Mouse (Mus musculus) liver, adult 2 months (tissue): ENCODE results near the gene Rbp4. TPM values are rescaled to one million over a fixed set of nuclear protein-coding genes. Genes with fewer than 3 reads are reported as not detected.

Source experiments
- DNase-seq: peaks from one replicate; pipeline ENCODE4 v3.0.0-alpha.2; 2011; ENCODE audit warnings: low read depth, low spot score; ENCODE audit errors: extremely low read depth
- H3K27ac ChIP-seq: fragments of 200-500 bp; replicated peaks from 2 replicates; pipeline ENCODE4 v1.5.1; 2012; ENCODE audit warnings: low read depth, mild to moderate bottlenecking, control low read depth, inconsistent platforms, low read length; ENCODE audit not compliant: insufficient read depth
- H3K27me3 ChIP-seq: fragments of 200-500 bp; 2 replicates; pipeline ENCODE4 v1.6.1; 2012; ENCODE audit warnings: mild to moderate bottlenecking, moderate library complexity, low read length, inconsistent platforms; ENCODE audit not compliant: control insufficient read depth, insufficient read depth
- H3K36me3 ChIP-seq: fragments of 200-500 bp; 2 replicates; pipeline ENCODE4 v1.6.1; 2012; ENCODE audit warnings: low read length, inconsistent platforms; ENCODE audit not compliant: control insufficient read depth, insufficient read depth
- H3K4me1 ChIP-seq: fragments of 200-500 bp; 2 replicates; pipeline ENCODE4 v1.6.1; 2011; ENCODE audit warnings: low read length; ENCODE audit not compliant: control insufficient read depth, insufficient read depth
- H3K4me3 ChIP-seq: fragments of 200-500 bp; 2 replicates; pipeline ENCODE4 v1.5.1; 2011; ENCODE audit warnings: low read depth, mild to moderate bottlenecking, control low read depth, low read length, moderate library complexity; ENCODE audit not compliant: insufficient read depth
- H3K79me2 ChIP-seq: fragments of 200-500 bp; 2 replicates; pipeline ENCODE4 v1.6.1; 2012; ENCODE audit warnings: inconsistent platforms, mild to moderate bottlenecking, low read length, moderate library complexity; ENCODE audit not compliant: control insufficient read depth, insufficient read depth
- H3K9ac ChIP-seq: fragments of 200-500 bp; 2 replicates; pipeline ENCODE4 v1.6.1; 2012; ENCODE audit warnings: low read depth, mild to moderate bottlenecking, control low read depth, inconsistent platforms, low read length
- CTCF ChIP-seq: fragments of 200-500 bp; IDR thresholded peaks from 2 replicates; pipeline ENCODE4 v1.5.1; 2011; ENCODE audit warnings: low read depth, low read length, control low read depth
- POLR2A ChIP-seq: fragments of 200-500 bp; IDR thresholded peaks from 2 replicates; pipeline ENCODE4 v1.6.1; 2011; ENCODE audit warnings: low read length, control low read depth; ENCODE audit not compliant: insufficient read depth; ENCODE audit errors: extremely low read depth
- WGBS: fragments of 180-500 bp; shearing (Covaris S2); methylation state at CpG from one replicate; pipeline ENCODE4 v1.1.7; 2018; 5-methylcytosine and 5-hydroxymethylcytosine counted together
- polyA plus RNA-seq: library from polyadenylated mRNA; depleted of rRNA; stranded (reverse); fragments of >200 nt; gene quantifications from 2 replicates; pipeline ENCODE4 v1.2.3, GENCODE M21; 2012
- total RNA-seq: library from RNA; depleted of rRNA; stranded (reverse); fragments of >200 nt; gene quantifications from 2 replicates; pipeline ENCODE4 v1.2.3, GENCODE M21; 2014

The Rbp4 gene
- total and polyA plus RNA-seq, 2 experiments: 2,479 to 5,105 TPM

- 60% methylated on average over 4 of the region's 4 CpGs for WGBS
- Histone ChIP-seq H3K27me3 (no peaks in the 10 kb centered on the region), H3K4me1 (no peaks in the 10 kb centered on the region), H3K9ac (no peak overlapping the region), H3K4me3 (no peak overlapping the region), H3K79me2 (no peaks in the 10 kb centered on the region), H3K27ac (no peak overlapping the region), H3K36me3 (no peaks in the 10 kb centered on the region)
- peak; percentile 25 for DNase-seq
- TF ChIP-seq CTCF (no peak), POLR2A (no peak)
Measured at GRCm38 (mm10) chr19:38107871-38108270, 17.2 kb downstream of the Rbp4 start.

DNA sequence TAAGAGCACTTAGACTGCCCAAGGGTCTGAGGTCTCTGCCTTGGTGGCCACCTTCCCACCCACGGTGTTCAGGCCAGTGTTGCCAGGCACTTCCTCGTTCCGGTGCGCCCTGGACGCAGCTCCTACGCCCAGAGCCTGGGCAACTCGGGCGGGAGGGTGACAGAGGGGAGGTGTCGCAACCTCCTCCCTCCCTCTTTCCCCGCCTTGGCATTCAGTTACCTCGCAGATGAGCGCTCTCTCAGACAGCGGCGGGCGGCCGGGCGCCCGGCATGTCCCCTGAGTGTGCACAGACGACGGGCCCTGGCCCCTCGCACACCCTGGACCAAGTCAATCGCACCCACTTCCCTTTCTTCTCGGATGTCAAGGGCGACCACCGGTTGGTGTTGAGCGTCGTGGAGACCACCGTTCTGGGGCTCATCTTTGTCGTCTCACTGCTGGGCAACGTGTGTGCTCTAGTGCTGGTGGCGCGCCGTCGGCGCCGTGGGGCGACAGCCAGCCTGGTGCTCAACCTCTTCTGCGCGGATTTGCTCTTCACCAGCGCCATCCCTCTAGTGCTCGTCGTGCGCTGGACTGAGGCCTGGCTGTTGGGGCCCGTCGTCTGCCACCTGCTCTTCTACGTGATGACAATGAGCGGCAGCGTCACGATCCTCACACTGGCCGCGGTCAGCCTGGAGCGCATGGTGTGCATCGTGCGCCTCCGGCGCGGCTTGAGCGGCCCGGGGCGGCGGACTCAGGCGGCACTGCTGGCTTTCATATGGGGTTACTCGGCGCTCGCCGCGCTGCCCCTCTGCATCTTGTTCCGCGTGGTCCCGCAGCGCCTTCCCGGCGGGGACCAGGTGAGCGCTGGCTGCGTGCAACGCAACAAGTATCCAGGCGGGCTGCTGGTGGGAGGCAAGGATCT is 28.0 kb downstream of the Rbp4 start, which contains the start of gene Ffar4:
Gene Ffar4 (plus strand): TSS at position 214 of the 901 bp plus-strand sequence.
- Histone ChIP-seq H3K27ac (no peak within 1 kb of the TSS), H3K27me3 (no peaks in the 10 kb centered on the region), H3K9ac (peak within 1 kb of the TSS; percentile 44), H3K4me3 (peak within 1 kb of the TSS; percentile 49), H3K36me3 (no peaks in the 10 kb centered on the region), H3K4me1 (peaks cover 3% of the 10 kb centered on the region; the same call in 1 of the 2 replicates), H3K79me2 (no peaks in the 10 kb centered on the region)
- under 1% methylated on average over 77 of the region's 77 CpGs for WGBS
- TF ChIP-seq CTCF: no peak
- TF ChIP-seq POLR2A: no peak
- DNase-seq: peak; percentile 54

- H3K27me3 ChIP-seq: no peaks in the 10 kb centered on the region
- H3K9ac ChIP-seq: no peak overlapping the region
- no peak for DNase-seq
- H3K36me3 ChIP-seq: no peaks in the 10 kb centered on the region
- H3K27ac ChIP-seq: no peak overlapping the region
- H3K79me2 ChIP-seq: no peaks in the 10 kb centered on the region
- H3K4me3 ChIP-seq: no peak overlapping the region
- WGBS: 68% methylated on average over 4 of the region's 4 CpGs
- H3K4me1 ChIP-seq: peaks cover 3% of the 10 kb centered on the region; the same call in 1 of the 2 replicates
- TF ChIP-seq CTCF (no peak), POLR2A (no peak)
Measured at GRCm38 (mm10) chr19:38096231-38096630, 28.9 kb downstream of the Rbp4 start.

DNA sequence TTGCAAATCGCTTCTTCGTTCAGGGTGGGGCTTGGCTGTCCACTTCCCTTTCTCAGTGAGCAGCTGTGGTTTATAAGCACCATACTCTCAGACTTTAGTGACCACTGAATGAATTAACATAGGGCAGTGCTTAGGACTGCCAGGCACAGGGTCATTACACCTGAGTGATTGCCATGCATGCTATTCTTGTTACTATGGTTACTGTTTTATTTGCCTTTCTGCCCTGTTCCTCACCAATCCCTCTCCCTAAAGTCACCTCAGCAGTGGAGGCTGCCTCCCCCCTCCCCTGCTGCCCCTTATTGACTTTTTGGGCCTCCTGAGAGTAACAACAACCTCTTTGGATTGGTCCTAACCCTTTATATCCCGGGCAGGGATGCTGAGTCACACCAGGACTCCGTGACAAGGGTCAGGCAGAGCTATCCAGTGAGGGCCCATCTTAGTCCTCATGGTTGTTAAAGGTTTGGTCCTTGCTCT is 33.5 kb downstream of the Rbp4 start:
- no peak for TF ChIP-seq POLR2A
- TF ChIP-seq CTCF: no peak

GRCm38 (mm10) chr19:38089358-38089757 is 35.7 kb downstream of the Rbp4 start:
- H3K27ac ChIP-seq: no peak overlapping the region
- no peak for TF ChIP-seq CTCF
- TF ChIP-seq POLR2A: no peak
- DNase-seq: peak; percentile 30
- no peaks in the 10 kb centered on the region for H3K36me3 ChIP-seq
- H3K4me1 ChIP-seq: no peaks in the 10 kb centered on the region
- WGBS: 36% methylated on average over 8 of the region's 8 CpGs
- H3K79me2 ChIP-seq: no peaks in the 10 kb centered on the region
- no peak overlapping the region for H3K4me3 ChIP-seq
- no peak overlapping the region for H3K9ac ChIP-seq
- no peaks in the 10 kb centered on the region for H3K27me3 ChIP-seq

More for the DNA sequence above, 33.5 kb downstream of the Rbp4 start:
- H3K79me2 ChIP-seq: no peaks in the 10 kb centered on the region
- no peaks in the 10 kb centered on the region for H3K4me1 ChIP-seq
- H3K9ac ChIP-seq: no peak overlapping the region
- no peak overlapping the region for H3K27ac ChIP-seq
- no peak overlapping the region for H3K4me3 ChIP-seq
- H3K27me3 ChIP-seq: no peaks in the 10 kb centered on the region
- H3K36me3 ChIP-seq: no peaks in the 10 kb centered on the region
- DNase-seq: no peak
- 68% methylated on average over 4 of the region's 4 CpGs for WGBS
